Mouse (Mus musculus): ENCODE results near the gene Ptch1.

Ptch1 gene

DNA sequence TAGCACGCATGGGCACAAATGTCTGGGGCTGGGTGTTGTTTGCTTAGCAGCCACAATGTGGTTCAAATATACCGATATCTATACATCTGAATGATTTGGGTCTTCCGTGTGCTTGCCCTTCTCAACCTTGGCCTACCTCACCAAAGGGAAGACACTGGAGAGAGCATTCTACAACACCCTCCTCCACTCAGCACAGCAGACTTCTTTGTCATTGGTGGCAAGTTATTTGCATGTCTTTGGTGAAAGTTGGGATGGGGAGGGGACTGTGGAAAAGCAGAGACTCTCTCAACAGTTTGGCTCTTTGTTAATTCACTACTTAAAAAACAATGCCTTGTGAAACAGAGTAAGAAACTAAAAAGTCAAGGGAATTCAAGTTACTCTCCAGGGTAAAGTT is 43.0 kb downstream of the Ptch1 start:
- no peak for DNase-seq

DNA sequence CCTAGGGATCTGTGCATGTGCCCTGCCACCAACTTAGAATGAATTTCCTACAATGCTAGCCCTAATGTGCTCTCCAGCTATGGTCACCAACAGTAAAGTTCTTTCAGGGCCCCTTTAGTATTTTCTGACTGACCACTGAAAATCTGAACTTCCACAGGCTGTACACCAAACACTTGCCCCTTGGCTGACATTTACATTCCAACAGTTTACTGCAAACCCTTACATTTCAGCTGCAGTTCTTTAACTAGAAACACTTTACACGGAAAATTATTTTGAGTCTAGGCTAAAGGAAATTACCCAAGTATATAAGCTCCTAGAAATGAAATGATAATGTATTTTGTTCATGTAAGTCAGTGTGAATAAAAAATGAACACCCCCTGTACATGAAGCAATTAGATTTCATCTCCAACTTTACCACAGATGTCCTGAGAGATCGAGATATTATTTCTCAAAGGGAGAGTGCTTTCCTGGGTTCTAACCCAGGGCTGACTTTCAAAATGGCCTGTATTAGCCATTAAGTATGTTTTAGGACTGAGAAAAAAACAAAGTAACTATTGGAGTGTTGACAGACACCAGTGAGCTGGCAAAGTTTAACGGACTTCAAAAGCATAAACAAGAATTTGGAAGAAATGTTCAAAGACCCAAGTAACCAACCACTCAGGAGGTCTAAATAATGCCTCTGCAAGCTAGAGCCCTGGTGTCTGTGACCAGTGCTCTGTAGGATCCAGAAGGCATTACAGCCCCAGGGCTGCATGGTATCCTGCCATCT is 43.6 kb downstream of the Ptch1 start:
- peak in 1 of 2 experiments; percentile 37 for DNase-seq

DNA sequence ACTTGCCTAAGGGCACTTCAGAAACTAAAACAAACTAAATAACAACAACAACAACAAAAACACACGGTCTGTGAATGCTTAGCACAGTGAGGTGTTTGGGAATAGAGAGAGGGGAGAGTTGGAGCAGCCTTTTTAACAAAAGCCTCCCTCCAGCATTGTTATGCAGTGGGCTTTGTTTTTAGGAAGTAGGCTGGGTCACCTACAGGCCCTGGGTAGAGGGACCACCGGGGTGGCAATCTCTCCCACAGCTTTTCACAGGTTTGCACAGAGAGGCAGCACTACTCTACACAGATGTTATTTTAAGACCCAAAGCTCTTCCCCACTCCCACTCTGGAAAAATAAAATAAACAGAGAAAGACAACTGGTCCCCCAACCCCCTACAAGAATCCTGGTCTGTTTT is 44.5 kb downstream of the Ptch1 start:
- DNase-seq = no peak

DNA sequence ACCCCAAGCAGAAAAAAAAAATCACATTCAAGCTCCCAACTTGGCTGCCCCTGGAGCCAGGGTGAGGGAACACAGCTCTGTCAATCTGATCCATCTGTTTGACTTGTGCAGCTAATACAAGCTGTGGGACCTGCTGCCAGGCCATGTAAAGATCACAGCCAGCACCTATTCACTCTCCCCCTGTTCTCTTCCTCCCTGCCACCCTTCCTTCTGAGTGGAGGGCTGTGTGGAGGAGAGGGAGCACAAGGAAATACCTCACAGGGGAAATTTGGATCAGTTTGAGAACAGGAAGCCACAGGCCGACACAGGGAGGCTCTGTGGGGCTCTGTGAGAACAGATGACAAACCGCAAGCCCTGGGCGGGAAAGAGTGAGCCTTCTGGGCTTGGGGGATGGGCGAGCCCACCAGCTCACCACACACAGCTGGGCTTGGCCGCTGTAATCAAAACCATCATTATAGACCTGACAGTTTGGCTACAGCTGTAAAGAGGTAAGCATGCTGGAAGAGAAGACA is 45.2 kb downstream of the Ptch1 start:
- DNase-seq = peak in 1 of 2 experiments; percentile 67

DNA sequence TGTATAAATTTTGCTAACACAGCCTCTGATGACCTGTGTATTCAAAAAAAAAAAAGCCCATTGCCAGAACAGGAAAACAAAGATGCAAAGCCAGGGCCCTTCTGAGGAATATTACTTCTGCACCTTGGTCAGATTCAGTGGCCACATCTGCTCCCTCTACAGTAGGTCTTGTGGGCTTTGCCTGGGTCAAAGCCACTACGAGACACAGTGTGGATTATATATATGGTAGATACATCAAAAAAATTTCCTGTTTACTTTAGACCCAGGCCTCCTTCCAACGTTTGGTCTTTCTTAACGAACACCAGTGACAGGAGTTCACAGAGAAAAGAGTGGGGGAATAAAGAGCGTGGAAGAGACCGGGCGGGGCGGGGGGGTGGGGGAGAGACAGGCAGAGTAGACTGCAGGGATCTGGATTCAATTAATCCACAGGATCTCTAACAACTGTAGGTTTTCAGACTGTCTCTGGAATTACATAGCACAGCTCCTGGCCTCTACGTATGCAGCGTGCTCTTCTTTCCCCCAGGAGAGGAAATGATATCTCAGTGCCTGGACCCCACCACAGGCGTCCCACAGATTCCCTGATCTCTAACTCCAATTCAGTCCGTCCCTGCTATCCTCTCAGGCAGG is 47.7 kb downstream of the Ptch1 start:
- no peak for DNase-seq

DNA sequence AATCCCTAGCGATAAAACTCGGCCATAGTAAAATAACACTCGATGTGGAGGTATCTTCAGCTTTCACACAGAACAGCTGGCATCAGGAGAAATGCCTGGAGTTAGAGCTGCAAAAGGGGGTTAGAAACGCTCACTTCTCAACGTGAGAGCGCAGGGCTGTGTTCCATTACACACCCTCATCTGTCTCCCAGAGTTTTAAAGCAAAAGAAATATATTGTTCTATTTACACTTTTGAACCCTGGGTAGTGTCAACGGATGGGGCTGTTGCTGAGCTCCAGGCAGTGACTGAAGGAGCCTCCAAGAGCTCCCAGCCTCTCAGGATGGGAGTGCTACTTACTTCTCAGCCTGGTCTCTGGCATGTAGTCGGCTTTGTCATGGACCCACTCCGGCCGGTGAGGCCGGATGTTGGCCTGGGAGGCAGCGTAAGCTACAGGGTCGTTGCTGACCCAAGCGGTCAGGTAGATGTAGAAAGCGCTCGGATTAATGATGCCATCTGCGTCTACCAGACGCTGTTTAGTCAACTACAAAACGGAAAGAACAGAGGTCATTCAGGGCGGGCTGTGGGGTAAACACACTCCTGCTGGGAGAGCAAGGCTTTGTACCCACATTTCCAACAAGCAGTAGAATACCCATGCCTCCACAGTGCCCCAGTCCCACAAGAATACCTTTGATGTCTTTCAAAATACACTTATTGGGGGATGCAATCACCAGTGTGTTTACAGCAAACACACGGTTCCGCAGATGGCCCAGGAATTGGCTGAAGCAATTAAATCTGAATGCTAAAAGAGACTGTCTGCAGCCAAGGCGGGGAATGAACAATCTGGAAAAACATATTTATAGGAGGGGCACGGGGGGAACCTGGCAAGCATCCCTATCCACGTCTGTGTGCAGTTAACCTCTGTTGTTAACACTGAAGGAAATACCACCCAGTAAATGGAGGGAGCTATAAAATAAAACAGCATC is 48.5 kb downstream of the Ptch1 start:
- peak in 1 of 2 experiments; percentile 61 for DNase-seq

DNA sequence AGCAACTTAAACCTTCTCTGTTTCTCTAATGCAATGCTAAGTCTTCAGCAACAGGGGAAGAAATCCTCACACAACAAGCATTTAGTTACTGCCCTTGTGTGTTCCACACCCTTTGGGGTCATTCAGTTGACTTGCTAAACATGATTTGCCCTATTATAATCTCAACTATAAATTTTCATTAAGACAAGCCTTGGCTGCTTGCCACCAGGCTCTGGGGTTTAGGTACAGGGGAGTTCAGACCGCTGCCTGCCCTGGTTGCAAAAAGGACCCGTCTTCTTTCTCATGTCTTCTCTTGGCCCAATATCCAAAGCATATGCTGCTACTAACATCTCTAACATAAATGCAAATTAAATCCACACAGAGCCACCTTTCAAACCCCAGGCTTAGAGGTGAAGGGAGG is 49.3 kb downstream of the Ptch1 start:
- DNase-seq = no peak

DNA sequence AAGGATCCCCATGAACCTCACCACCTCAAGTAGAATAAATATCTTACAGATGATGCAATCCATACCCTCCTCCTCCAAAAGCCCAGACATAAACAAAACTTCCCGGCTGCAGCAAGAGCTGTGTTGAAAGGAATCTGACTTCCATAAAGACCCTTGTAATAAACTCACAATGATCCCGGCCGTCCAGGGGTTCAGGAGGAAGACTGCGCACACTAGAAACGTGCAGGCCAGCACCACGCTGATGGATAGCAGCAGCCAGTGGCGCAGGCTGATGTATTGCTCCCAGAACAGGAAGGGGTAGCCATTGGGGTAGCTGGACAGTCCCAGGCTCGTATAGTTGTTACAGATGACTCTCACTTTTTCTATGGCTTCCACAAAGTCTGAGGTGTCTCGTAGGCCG is 50.6 kb downstream of the Ptch1 start:
- peak in 1 of 2 experiments; percentile 58 for DNase-seq

DNA sequence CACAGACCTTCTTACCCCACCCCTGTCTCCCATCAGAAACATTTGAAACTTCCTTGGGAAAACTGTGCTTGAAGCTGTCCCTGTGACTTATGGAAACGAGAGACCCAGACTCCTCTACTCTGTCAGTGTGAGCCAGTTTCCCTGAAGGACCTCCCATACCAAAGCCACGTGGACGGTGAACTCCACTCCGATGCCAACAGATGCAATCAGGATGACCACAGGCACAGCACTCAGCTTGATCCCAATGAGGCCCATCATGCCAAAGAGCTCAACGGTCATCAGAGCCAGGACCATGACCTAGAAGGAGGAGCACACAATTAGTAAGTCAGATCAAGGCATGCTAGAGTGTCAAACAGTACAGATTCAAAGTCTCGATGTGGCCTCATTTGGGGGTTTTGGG is 53.3 kb downstream of the Ptch1 start:
- no peak for DNase-seq

DNA sequence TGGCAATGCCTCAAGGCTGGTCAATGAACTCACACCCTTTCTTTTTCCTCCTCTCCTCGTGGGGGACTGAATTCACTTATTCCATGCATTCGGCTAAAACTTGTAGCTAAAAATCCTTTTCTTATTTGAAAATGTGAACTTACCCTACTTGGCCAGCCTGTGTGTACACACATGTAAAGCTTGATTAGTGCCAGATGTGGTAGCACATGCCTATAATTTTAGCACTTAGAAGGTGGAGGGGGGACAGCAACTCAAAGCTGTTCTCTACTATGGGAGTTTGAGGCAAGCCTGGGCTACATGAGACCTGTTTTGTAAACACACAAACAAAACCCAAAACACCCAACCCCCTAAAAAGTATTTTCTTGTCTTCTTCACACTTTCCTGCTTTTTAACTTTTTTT is 56.9 kb downstream of the Ptch1 start:
- DNase-seq = no peak

DNA sequence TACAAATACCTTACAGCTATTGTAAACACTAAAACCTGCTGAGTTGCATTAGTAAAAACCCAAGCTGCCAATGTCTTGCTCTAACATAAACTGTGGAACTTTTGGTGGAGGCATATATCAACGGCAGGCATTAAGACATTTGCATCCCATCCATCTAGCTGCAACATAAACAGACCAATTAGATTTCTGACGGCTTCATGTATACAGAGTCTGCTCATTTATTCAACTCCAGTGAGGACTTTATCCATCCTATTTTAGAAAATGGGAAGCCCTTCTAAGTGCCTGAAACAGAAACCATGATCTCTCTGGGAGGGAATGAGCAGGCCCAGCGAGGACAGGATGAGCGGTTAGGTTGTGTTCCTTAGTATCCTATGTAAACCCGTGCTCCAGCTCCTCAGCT is 57.9 kb downstream of the Ptch1 start:
- DNase-seq = no peak

DNA sequence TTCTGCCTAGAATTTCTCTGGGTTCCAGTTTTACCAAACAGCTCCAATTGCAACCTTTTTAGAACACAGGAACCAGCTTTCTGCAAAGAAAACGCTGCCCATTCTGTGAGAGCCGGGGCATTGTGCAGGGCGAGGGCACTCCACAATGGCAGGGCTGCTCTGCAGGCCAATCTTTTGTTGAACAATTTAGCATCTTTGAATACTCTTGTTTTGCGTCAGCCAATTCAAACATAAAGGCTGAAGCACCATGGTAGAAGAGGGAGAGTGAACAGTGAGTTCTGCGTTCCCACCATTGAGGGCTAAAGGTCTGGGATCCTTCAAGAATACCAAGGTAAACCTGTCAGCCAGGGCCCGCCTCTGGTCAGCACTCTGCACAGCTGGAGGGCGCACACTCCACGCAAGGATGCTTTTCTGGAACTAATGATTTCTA is 58.5 kb downstream of the Ptch1 start:
- DNase-seq = no peak

DNA sequence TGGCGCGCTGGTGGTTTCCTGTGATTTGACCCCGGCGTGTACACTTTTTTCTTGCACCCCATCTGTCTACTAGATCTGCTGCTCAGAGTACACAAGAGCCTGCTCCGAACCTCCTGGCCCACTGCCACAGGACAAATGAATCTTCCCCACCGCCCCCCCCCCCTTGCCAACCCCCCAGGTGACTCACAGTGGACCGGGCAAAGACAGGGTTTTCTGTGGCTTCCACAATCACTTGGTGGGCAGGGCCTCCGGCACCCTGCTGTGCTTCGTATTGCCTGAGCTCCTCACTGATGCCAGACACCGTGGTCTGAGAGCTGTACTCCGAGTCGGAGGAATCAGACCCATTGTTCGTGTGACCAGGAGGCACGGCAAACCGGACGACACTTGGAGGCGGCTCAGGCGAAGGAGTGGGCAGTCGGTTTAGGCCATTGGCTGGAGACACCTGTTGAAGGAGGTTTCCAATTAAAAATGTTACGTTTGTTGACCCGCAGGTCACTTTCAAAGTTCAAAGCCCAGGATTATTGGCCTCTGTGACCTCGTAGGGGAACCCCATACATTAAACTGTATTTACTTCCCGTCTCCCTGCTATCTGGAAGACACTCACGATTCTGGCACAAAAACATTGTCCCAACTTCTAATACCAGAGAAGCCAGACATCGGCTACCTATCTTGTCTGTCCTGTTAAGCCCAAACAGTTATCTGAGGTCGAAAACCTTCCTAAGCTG is 59.9 kb downstream of the Ptch1 start:
- DNase-seq = peak in 1 of 2 experiments; percentile 46

DNA sequence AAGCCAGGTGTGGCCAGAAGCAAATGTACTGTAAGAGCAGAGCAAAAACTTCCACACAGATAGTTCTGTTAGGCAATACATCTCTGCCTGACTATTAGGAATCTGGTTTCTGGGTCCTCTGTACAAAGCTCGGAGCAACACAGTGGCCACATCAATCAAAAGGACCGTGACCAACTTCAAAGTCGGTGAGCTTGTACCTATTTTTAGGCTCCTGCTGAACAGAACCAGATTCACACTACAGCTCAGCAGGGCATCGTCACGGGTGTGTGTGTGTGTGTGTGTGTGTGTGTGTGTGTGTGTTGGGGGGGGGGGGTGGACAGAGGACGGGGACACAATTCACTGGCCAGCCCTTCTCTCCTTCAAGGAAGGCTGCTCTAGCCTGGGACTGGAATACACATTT is 61.0 kb downstream of the Ptch1 start:
- no peak for DNase-seq

DNA sequence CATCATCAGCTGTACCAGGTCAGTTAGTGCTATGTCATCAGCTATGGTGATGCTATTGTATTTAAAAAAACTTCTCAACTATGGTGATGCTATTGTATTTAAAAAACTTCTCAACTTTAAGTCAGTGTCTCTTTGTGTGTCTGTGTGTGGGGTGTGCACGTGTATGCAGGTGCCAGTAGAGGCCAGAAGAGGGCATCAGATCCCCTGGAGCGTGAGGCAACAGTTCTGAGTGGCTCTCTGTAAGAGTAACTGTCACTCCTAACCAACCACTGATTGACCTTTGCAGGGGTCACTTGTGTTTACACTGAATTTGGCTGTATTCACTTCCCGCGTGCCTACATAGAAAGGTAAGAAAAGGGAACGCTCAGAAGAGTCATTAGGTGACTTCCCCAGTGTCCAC is 65.6 kb downstream of the Ptch1 start:
- no peak for DNase-seq

DNA sequence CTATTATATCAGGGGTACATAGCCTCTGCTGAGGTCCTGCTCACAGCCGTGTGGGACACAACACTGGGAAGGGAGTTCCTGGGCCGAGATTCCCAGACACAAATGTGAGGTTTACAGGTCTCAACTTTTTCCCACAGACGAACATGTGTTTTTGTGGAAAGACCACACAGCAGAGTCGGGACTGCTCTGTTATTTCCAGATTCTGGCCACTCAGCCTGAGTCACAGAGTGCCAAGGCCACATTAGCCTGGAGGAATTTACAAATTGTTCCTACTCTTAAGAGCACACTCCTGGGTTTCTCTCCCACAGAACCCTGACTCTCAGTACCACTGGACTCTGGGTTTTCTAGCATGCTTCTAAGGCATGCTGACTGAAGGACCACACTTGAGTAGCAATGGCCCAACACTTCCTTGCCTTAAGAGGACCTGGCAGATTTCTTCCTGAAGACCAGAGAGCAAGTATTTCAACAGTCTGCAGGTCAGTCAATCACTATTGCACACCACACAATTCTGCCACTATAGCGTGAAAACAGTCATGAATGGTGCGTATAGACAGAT is 66.3 kb downstream of the Ptch1 start:
- no peak for DNase-seq

DNA sequence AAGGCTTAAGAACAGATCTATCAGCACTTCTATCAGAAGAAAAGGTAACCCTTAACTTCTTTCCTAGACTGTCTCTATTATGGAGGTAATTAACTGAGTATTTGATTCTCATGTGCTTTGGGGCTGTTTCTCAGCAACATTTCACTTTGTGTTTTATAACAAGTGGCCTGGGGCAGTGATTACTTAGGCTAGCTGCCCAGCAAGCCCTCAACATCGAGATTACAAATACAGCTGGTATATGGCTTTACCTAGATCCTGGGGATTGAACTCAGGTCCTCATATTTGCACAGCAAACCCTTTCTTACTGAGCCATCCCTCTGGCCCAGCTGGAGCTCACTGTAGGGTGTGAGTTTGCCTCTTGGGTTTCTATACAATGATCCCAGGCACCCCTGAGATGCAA is 67.0 kb downstream of the Ptch1 start:
- no peak for DNase-seq

DNA sequence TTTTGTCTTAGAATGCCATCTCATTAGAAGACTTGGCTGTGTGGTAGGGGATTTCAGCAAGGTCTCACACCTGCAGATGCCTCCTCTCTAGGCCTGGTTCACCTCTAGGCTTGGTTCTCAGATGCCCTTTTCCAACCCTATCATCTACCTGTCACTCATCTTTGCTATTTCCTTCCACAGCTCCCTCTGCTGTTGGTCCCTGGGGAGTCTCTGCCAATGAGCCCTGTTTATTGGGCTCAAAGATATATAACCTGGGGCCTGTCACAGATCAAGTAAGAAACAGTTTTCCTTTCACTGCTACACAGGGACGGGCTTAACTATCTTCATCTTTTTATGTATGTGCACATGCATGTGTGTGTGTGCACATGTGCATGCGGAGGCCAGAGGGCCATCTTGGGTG is 71.0 kb downstream of the Ptch1 start:
- DNase-seq = no peak

DNA sequence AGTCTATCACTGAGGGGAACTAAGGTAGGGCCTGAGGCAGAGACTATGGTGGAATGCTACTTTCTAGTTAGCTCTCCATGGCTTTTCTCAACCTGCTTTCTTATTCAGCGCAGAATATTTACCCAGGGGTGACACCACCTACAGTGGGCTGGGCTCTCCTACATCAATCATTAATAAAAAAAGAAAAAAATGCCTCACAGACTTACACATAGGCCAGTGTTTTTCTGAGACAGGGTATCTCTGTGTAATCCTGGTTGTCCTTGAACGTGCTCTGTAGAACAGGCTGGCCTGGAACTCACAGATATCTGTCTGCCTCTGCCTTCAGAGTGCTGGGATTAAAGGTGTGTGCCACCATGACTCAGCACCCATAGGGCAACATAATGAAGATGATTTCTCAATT is 73.9 kb downstream of the Ptch1 start:
- DNase-seq = no peak

DNA sequence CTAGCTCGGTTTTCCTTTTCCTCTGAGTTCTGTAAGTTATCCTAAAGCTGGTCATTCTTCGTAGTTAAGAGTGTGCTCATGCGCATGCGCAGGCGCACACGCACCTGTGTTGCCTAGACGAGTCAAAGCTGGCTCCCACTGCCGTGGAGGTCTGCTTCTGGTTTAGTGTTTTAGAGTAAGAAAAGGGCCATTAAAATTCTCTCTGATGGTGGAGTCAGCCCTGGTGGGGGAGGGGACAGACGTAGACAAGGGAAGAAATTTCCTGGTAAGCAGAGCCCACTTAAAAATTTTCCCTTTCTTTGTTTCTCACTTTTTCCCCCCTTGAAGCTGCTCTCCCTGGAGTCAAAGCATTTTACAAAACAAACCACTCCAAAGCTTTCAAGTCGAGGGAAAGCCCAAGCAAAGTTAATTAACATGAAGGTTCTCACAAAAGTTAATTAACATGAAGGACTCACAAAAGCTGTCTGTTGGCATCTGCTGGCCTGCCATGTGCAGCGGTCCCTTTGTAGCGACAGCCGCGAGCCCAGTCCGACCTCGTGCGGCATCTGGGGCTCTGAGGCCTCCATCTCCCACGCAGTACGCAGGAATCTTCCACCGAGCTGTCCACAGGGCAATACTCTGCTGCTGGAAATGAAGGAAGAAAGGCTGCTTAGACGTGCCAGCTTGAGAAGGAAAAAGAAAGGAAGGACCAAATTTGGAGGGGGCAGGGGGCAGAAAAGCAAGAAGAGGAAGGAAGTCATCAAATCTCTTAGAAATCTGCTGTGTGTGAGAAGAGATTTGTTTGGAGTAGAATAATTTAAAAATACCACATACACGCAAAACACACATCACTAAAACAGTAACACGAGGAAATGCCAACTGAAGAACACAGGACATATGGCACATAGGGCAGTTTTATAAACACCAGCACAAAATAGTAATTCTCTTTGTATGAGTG is 76.5 kb downstream of the Ptch1 start, which contains the start of gene Fancc:
Gene Fancc (minus strand): TSS at position 633 of the 937 bp plus-strand sequence.
- DNase-seq = peak in 1 of 2 experiments; percentile 19

DNA sequence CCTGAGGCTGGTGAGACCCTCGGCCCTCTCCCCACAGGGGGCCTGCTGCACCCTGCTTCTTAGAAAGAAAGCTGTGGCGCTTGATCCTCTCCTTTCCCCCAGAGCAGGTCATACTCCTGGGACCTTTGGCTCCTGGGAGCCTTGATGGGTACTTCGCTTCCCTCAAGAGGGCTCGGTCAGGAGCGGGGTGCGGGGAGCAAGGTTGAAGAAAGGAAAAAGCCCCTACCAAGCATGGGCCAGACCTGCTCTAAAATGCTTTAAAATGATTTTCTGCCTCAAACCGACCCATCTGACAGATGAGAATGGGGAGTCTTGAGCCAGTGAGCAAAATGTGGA is 85.7 kb downstream of the Ptch1 start:
- DNase-seq = no peak
